Mouse (Mus musculus) stomach, embryonic 16.5 days (tissue): ENCODE results near the gene Rdh12. TPM values are rescaled to one million over a fixed set of nuclear protein-coding genes. Genes with fewer than 3 reads are reported as not detected.
"Not testable (repeated sequence)": the region's sequence is repeated elsewhere in the genome, so short reads cannot be mapped to it uniquely, and the experiment has no call there.

Experiments used
- ATAC-seq: fragments of 200-750 bp; cut with Nextera tagmentation; 2 replicates; pipeline ENCODE4 v1.8.0; 2017; ENCODE audit warnings: moderate number of reproducible peaks, moderate TSS enrichment; ENCODE audit not compliant: insufficient read depth, low FRiP score
- H3K27ac ChIP-seq: fragments of 300-500 bp; sonication (generic); 2 replicates; pipeline ENCODE4 v1.5.1; 2014; ENCODE audit warnings: low read length
- H3K27me3 ChIP-seq: fragments of 300-500 bp; sonication (generic); 2 replicates; pipeline ENCODE4 v1.6.1; 2014; ENCODE audit warnings: low read length, control low read depth, mixed read lengths; ENCODE audit not compliant: control insufficient read depth, insufficient read depth
- H3K36me3 ChIP-seq: fragments of 300-500 bp; sonication (generic); 2 replicates; pipeline ENCODE4 v1.6.1; 2014; ENCODE audit warnings: low read length; ENCODE audit not compliant: control insufficient read depth, insufficient read depth
- H3K4me1 ChIP-seq: fragments of 300-500 bp; sonication (generic); 2 replicates; pipeline ENCODE4 v1.6.1; 2014; ENCODE audit warnings: low read length, control low read depth, mixed read lengths; ENCODE audit not compliant: control insufficient read depth, insufficient read depth
- H3K4me2 ChIP-seq: fragments of 300-500 bp; sonication (generic); 2 replicates; pipeline ENCODE4 v1.6.1; 2014; ENCODE audit warnings: low read depth, low read length, mixed read lengths
- H3K4me3 ChIP-seq: fragments of 300-500 bp; sonication (generic); replicated peaks from 2 replicates; pipeline ENCODE4 v1.5.1; 2014; ENCODE audit warnings: mild to moderate bottlenecking, low read length
- H3K9ac ChIP-seq: fragments of 300-500 bp; sonication (generic); 2 replicates; pipeline ENCODE4 v1.6.1; 2014; ENCODE audit warnings: low read length
- H3K9me3 ChIP-seq: fragments of 300-500 bp; sonication (generic); replicated peaks from 2 replicates; pipeline ENCODE4 v1.6.1; 2016; ENCODE audit warnings: low read length, control low read depth; ENCODE audit not compliant: control insufficient read depth
- WGBS: fragments of 180-500 bp; shearing (Covaris S2); extraction: QIAGEN DNeasy Blood & Tissue Kit; methylation state at CpG from one replicate; pipeline ENCODE4 v1.1.7; 2014; 5-methylcytosine and 5-hydroxymethylcytosine counted together
- polyA plus RNA-seq: library from polyadenylated mRNA; unstranded; fragments of >200 nt; fragmentation: Nextera tagmentation; extraction: Ambion mirVana; gene quantifications from 2 replicates; pipeline ENCODE4 v1.2.1, GENCODE M21; 2015

Rdh12 gene
- polyA plus RNA-seq, 1 experiment from 2014 or later, result 40.0 TPM

DNA sequence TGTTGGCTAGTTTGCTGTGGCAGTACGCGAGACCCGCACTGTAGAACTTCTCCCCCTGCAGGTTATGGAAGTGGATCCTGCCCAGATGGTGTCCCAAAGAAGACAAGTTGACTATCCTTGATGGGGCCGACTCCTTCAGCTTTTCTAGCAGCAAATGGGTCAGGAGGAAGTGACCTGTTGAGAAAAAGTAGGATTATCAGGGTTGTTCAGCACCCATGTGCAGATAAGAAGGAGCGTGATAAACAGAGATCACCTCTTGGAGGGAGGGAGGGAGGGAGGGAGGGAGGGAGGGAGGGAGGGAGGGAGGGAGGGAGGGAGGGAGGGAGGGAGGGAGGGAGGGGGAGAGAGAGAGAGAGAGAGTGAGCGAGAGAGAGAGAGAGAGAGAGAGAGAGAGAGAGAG, 23.6 kb upstream of the Rdh12 start:
- not testable (repeated sequence) for H3K27me3 ChIP-seq, ATAC-seq, H3K4me2 ChIP-seq, H3K4me1 ChIP-seq, H3K9me3 ChIP-seq, H3K9ac ChIP-seq, H3K4me3 ChIP-seq, H3K27ac ChIP-seq
- H3K36me3 ChIP-seq, result peaks cover 39% of the 10 kb centered on the region; the same call in 1 of the 2 replicates
- WGBS, result 72% methylated on average over 6 of the region's 6 CpGs

DNA sequence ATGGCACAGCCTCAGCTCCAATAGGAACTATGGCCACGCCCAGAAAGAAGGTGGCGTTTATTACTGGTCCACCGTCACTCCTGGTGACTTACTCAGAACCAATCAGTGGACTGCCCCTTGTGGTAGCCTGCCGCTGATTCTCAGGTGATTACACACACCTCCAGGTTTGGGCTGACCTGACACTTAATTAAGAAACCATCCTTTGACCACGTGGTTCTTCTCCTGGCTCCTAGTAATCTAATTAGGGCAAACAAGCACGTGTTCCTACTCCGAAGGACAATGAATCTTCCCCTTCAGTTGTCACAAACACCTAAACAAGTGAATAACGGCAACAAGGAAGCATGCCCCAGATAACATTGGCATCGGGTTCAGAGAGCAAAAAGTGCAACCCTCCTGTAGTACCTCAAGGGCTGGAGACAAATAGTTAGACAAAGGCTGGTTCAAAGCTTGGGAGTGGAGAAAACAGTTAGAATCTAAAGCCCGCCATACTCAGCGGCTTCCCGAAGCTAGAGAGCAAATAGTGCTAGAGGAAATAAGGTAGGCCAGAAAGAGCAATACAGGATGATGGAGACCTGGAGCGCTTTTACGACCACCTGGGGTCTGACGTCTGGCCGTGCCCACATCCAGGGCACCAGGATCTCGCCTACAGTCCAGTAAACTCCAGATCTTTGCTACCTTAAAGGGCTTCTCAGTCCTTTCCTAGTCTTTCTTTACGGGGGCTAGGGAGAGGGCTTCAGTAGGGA, 17.6 kb upstream of the Rdh12 start:
- peak overlapping the region; percentile 72 for H3K4me2 ChIP-seq
- peaks cover 4% of the 10 kb centered on the region for H3K4me1 ChIP-seq
- peak overlapping the region; percentile 70 for H3K4me3 ChIP-seq
- H3K27me3 ChIP-seq, result no peaks in the 10 kb centered on the region
- H3K9ac ChIP-seq, result peak overlapping the region; percentile 76
- under 1% methylated on average over 18 of the region's 18 CpGs for WGBS
- peak; percentile 89 for ATAC-seq
- peak overlapping the region; percentile 67; the same call in 1 of the 2 replicates for H3K27ac ChIP-seq
- no peaks in the 10 kb centered on the region for H3K9me3 ChIP-seq
- H3K36me3 ChIP-seq, result peaks cover 11% of the 10 kb centered on the region; the same call in 1 of the 2 replicates

DNA sequence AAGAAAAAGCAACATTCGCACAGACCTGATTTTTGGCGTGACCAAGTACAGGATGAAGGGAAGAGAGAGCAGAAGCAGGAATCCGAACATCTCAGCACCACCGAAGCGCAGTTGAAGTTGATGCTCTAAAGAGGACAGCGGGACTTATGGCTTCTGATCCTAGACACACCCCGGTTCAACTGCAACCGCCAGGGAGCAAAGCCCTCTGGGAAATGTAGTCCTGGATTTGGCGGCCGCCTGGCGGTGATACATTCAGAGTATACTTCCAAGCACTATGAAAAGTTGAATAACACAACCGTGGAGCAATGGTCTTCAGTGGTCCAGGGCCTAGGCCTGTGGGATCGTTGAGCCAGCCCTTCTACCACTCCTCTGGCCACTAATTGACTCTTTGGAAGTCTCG, 17.0 kb upstream of the Rdh12 start:
- 6% methylated on average over 14 of the region's 14 CpGs for WGBS
- no peaks in the 10 kb centered on the region for H3K27me3 ChIP-seq
- peak; percentile 78 for ATAC-seq
- H3K9ac ChIP-seq, result peak overlapping the region; percentile 76
- peaks cover 4% of the 10 kb centered on the region for H3K4me1 ChIP-seq
- peak overlapping the region; percentile 67; the same call in 1 of the 2 replicates for H3K27ac ChIP-seq
- H3K36me3 ChIP-seq, result peaks cover 11% of the 10 kb centered on the region; the same call in 1 of the 2 replicates
- H3K9me3 ChIP-seq, result no peaks in the 10 kb centered on the region
- peak overlapping the region; percentile 72 for H3K4me2 ChIP-seq
- H3K4me3 ChIP-seq, result peak overlapping the region; percentile 70

DNA sequence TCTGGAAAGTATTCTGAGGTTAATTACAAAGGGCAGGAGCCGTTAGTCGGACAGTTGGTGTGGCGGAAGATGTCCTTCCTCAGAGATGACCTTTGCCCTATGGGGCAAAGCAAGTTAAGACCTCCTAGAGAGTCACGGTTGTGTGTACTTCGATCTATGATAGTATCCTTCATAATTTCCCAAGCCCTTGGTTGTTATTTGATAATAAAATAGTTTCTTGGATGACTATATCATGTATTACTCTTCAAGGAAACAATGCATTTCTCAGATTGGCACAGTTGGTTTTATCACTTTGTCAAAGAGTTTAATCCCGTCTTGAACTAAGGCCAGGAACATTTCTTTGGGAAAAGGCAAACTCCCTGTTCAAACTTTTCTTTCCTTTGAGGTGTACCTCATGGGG, 16.5 kb upstream of the Rdh12 start, which contains the start of gene Rdh11:
Gene Rdh11, minus strand, starts transcription at position 101 of the 400 bp plus-strand sequence.
- Histone ChIP-seq H3K9me3 (no peaks in the 10 kb centered on the region), H3K9ac (peak within 1 kb of the TSS; percentile 76), H3K4me1 (peaks cover 4% of the 10 kb centered on the region), H3K27me3 (no peaks in the 10 kb centered on the region), H3K4me3 (peak within 1 kb of the TSS; percentile 70), H3K4me2 (peak within 1 kb of the TSS; percentile 72), H3K36me3 (peaks cover 8% of the 10 kb centered on the region; the same call in 1 of the 2 replicates), H3K27ac (peak within 1 kb of the TSS; percentile 67; the same call in 1 of the 2 replicates)
- ATAC-seq, result no peak
- 56% methylated on average over 6 of the region's 6 CpGs for WGBS

DNA sequence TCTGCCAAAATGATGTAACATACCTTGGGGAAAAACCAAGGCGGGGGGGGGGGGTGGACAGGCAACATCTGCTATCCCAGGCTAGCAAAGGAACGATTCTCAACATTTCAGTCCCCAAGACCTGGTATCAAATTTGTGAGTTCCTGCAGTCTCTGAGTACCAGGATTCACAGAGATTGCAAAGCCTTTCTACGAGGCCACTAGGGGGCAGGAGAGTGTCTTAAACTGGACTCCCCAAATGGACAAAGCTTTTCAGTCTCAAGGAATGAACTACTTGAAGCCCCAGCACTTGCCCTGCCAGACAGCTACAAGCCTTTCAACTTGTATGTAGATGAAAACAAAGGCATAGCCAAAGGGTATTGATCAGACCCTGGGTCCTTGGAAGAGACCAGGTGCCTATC, 15.3 kb upstream of the Rdh12 start:
- no peak for ATAC-seq
- Histone ChIP-seq H3K4me2 (no peak overlapping the region), H3K36me3 (no peaks in the 10 kb centered on the region), H3K9me3 (no peaks in the 10 kb centered on the region), H3K4me3 (no peak overlapping the region), H3K27ac (no peak overlapping the region), H3K4me1 (peaks cover 4% of the 10 kb centered on the region), H3K27me3 (no peaks in the 10 kb centered on the region), H3K9ac (no peak overlapping the region)
- WGBS, result 2% methylated on average over 3 of the region's 3 CpGs

DNA sequence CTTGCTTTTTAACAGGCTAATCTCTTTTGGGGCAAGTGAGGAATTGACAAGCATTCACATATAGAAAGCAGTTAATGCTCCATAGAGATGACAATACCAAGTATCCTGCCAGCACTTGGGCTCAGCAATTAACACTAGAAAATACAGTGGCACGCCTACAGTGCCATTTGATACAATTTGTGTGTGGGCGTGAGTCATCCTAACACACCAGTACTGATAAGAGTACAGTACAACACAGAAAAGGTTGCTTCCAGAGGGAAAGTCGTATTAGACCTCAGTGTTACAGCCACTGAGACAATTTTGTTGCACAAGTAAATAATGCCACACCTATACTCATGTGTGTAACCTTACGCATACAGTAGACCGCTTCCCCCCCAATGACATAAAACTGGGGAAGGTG, 11.6 kb upstream of the Rdh12 start:
- no peaks in the 10 kb centered on the region for H3K9me3 ChIP-seq
- no peak overlapping the region for H3K27ac ChIP-seq
- no peaks in the 10 kb centered on the region for H3K36me3 ChIP-seq
- no peaks in the 10 kb centered on the region for H3K4me1 ChIP-seq
- no peaks in the 10 kb centered on the region for H3K27me3 ChIP-seq
- no peak overlapping the region for H3K4me2 ChIP-seq
- no peak for ATAC-seq
- WGBS, result 81% methylated on average over 5 of the region's 5 CpGs
- no peak overlapping the region for H3K9ac ChIP-seq
- no peak overlapping the region for H3K4me3 ChIP-seq

DNA sequence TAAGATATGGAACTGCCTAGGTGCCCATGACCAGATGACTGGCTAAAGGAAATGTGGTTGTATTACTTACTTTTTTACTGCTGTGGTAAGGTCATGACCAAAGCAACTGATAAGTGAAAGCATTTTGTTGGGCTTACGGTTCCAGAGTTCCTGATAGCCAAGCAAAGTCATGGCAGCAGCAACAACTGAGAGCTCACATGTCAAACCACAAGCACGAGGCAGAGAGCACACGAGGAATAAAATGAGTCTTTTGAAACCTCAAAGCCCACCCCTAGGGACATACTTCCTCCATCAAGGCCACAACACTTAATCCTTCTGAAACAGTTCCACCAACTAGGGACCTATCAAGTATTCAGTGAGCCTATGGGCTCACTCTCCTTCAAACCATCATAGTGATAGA, 6.8 kb upstream of the Rdh12 start:
- ATAC-seq, result no peak
- Histone ChIP-seq H3K4me2 (no peak overlapping the region), H3K4me3 (no peak overlapping the region), H3K9ac (no peak overlapping the region), H3K9me3 (no peaks in the 10 kb centered on the region), H3K4me1 (no peaks in the 10 kb centered on the region), H3K36me3 (no peaks in the 10 kb centered on the region), H3K27me3 (no peaks in the 10 kb centered on the region), H3K27ac (no peak overlapping the region)
- WGBS, result 59% methylated on average over 3 of the region's 3 CpGs

DNA sequence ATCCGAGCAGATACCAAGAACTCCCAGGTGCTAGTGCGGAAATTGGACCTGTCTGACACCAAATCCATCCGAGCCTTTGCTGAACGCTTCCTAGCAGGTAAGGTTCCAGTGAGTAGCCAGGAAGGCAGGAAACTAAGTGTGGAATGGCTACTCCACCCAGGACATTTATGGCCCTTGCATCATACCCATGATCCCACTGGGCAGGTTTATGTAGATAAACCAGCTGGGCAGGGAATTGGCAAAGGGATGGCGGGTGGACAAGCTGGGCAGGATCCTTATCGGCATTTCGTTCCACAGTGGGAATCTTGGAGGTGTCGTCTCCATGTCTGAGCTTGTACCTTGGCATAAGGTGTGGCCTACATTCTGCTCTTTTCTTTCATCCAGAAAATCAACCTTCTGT, 2.7 kb downstream of the Rdh12 start:
- H3K9me3 ChIP-seq, result no peaks in the 10 kb centered on the region
- H3K9ac ChIP-seq, result no peak overlapping the region
- H3K27me3 ChIP-seq, result no peaks in the 10 kb centered on the region
- no peak overlapping the region for H3K4me3 ChIP-seq
- peak overlapping the region; percentile 25; the same call in 1 of the 2 replicates for H3K27ac ChIP-seq
- H3K36me3 ChIP-seq, result no peaks in the 10 kb centered on the region
- no peak overlapping the region for H3K4me2 ChIP-seq
- no peaks in the 10 kb centered on the region for H3K4me1 ChIP-seq
- WGBS, result 72% methylated on average over 8 of the region's 8 CpGs
- ATAC-seq, result no peak

DNA sequence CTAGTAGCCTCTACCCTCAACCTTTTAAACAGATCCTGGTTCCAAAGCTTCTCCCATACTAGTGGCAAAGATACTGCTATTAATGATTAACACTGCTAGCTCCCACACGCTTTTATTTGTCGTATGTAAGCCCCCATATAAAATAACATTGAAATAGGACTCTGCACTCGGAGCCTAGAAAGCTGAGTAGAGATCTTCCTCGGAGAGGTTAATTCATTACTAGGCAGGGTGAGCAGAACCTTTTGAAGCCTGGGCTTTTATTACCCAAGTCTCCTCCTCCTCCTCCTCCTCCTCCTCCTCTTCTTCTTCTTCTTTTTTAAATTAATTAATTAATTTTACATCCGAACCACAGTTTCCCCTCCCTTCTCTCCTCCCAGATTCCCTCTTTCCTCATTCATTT, 8.8 kb downstream of the Rdh12 start:
- Histone ChIP-seq H3K27me3 (no peaks in the 10 kb centered on the region), H3K27ac (no peak overlapping the region), H3K4me3 (no peak overlapping the region), H3K9me3 (no peaks in the 10 kb centered on the region), H3K9ac (no peak overlapping the region), H3K36me3 (no peaks in the 10 kb centered on the region), H3K4me1 (no peaks in the 10 kb centered on the region), H3K4me2 (no peak overlapping the region)
- WGBS, result 45% methylated on average over 5 of the region's 5 CpGs
- ATAC-seq, result no peak
